Comparison of ENCODE assay signal across 28 mouse cellular contexts in the genomic region with DNA sequence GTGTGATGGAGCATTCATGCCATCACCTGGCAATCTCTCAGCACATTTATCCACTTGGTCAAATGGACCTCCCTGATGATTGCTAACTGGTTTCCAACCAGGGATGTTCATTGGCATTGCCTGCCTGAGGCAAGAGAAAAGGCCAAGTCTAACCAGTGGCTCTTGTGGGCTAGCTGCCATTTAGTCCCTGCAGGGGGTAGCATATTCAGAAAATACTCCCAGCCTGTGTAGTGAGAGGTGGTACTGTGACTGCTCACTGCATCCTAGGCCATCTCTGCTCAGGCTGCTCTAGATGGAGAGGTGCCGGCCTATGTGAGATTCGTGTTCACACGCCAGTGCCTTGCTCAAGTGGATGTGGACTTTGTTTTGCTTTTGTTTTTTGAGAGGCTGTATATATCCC. TPM values are rescaled to one million over a fixed set of nuclear protein-coding genes. Genes with fewer than 3 reads are reported as not detected.
DNase-seq lines count a peak whose midpoint lies in the region.
"Had no signal": no experiment of that assay in that cellular context is flagged by ENCODE, and none has a peak within 500 bp of the region (broad histone marks: within the 10 kb centered on the region; RNA-seq: fewer than 3 reads in every experiment).

No protein-coding gene starts in this region.

- peak; percentile 72 for DNase-seq in heart, adult 11 months
- DNase-seq in heart, postnatal 25 days (ENCODE audit: low spot score) = no peak
- peak; percentile 18 to 20 for DNase-seq in cerebellum, adult 18-20 months
- DNase-seq in cerebellum, adult 9-11 months = peak; percentile 25
- peak; percentile 41 to 48 for DNase-seq in cerebellum, postnatal 36 days
- DNase-seq in adrenal gland, postnatal 25 days = no peak
- DNase-seq in urinary bladder, adult 2 months (ENCODE audit: low spot score) = no peak
- DNase-seq in kidney, postnatal 10 days = no peak
- DNase-seq: adrenal gland, adult 8-10 months; embryo, embryonic 11 days; gastrocnemius, postnatal 10 days; heart, postnatal 36 days; kidney, adult 2 months had no signal

- intact Hi-C loops in heart, postnatal 25 days (cut with DNase I) = loop anchor here (5.0 kb wide), 1 partner anchor 54 kb away; no protein-coding TSS in a partner anchor

RNA-seq across cellular contexts. Expression of a gene that starts 5.7 kb away (rescaled TPM):
- total RNA-seq in heart, postnatal 25 days (2021) = under 1 TPM; 0.73 to 0.78 TPM
- total RNA-seq in adrenal gland, postnatal 25 days (2021) = 1.5 and 1.7 TPM in 2 replicates
- polyA plus RNA-seq in urinary bladder, adult 2 months (2012; rRNA removed) = 0.22 and 0.39 TPM in 2 replicates
- total RNA-seq: common myeloid progenitor, adult 5-6 weeks had no signal

RNA-seq across cellular contexts. Expression of a gene that starts 30.0 kb away (rescaled TPM):
- total RNA-seq in heart, postnatal 25 days (2021) = not detected
- total RNA-seq in adrenal gland, postnatal 25 days (2021) = not detected in 2 replicates
- polyA plus RNA-seq in urinary bladder, adult 2 months (2012; rRNA removed) = 0.06 TPM in 2 replicates
- total RNA-seq: heart, adult 8-10 months; heart, postnatal 36 days; MEL had no signal
- polyA plus RNA-seq: C2C12; kidney, adult 2 months had no signal

RNA-seq across cellular contexts. Expression of a gene that starts 38.0 kb away (rescaled TPM):
- total RNA-seq in heart, postnatal 25 days (2021) = not detected
- total RNA-seq in adrenal gland, postnatal 25 days (2021) = not detected in 2 replicates
- polyA plus RNA-seq in urinary bladder, adult 2 months (2012; rRNA removed) = not detected in 2 replicates
- total RNA-seq: adrenal gland, adult 8-10 months; adrenal gland, postnatal 4 days; common myeloid progenitor, adult 5-6 weeks; gastrocnemius, postnatal 10 days; heart, adult 8-10 months; heart, postnatal 36 days; MEL had no signal
- polyA plus RNA-seq: brain, embryonic 14.5 days; C2C12; embryonic facial prominence, embryonic 12.5 days; forebrain, embryonic 11.5 days; forebrain, embryonic 15.5 days; gonadal fat pad, adult 2 months; heart, embryonic 12.5 days; heart, embryonic 16.5 days; hindbrain, embryonic 11.5 days; hindbrain, embryonic 15.5 days; intestine, embryonic 16.5 days; kidney, adult 2 months had no signal

RNA-seq across cellular contexts. Expression of a gene that starts 50.7 kb away (rescaled TPM):
- 10 to 100 TPM; 71.1 to 71.4 TPM for total RNA-seq in heart, postnatal 25 days (2021)
- 113 and 114 TPM in 2 replicates for total RNA-seq in adrenal gland, postnatal 25 days (2021)
- polyA plus RNA-seq in urinary bladder, adult 2 months (2012; rRNA removed) = 64.1 and 77.6 TPM in 2 replicates

RNA-seq across cellular contexts. Expression of a gene that starts 59.6 kb away (rescaled TPM):
- total RNA-seq in heart, postnatal 25 days (2021) = 100 to 1,000 TPM; 108 to 130 TPM
- total RNA-seq in adrenal gland, postnatal 25 days (2021) = 711 and 722 TPM in 2 replicates
- polyA plus RNA-seq in urinary bladder, adult 2 months (2012; rRNA removed) = 703 and 735 TPM in 2 replicates

Comparison
In these comparisons a context has a peak if more than half of its experiments do, and no peak if none do; other contexts are left out.
1. DNase-seq: peak in heart, adult 11 months (single experiment), cerebellum, adult 18-20 months (2 of 2), cerebellum, adult 9-11 months (single experiment) and cerebellum, postnatal 36 days (2 of 2); none in heart, postnatal 25 days (single experiment), adrenal gland, postnatal 25 days (single experiment), urinary bladder, adult 2 months (single experiment) and kidney, postnatal 10 days (single experiment).